Mouse (Mus musculus): ENCODE measurements around the gene Hoxb7. TPM values are rescaled to one million over a fixed set of nuclear protein-coding genes. Genes with fewer than 3 reads are reported as not detected.

Gene Hoxb7
- polyA plus RNA-seq, 2 experiments: 2.7 to 4.4 TPM

GRCm38 (mm10) chr11:96303151-96304099 lies 17.0 kb downstream of the Hoxb7 start, which contains the start of gene Hoxb5:
TSS of gene Hoxb5 (plus strand) at chr11:96303336.
- Histone ChIP-seq H3K4me2 (replicated peaks; ENCODE audit: low read depth, low read length, severe bottlenecking) (peak within 1 kb of the TSS; percentile 35), H3K27me3 (ENCODE audit: control insufficient read depth, insufficient read depth, low read length) (peaks cover 100% of the 10 kb centered on the region), H3K9me3 (ENCODE audit: control insufficient read depth, low read length) (no peaks in the 10 kb centered on the region), H3K4me3 (replicated peaks; ENCODE audit: low read length) (peak within 1 kb of the TSS; percentile 23), H3K27ac (replicated peaks; ENCODE audit: low read depth, low read length) (no peak within 1 kb of the TSS), H3K36me3 (ENCODE audit: control insufficient read depth, insufficient read depth, low read length) (no peaks in the 10 kb centered on the region), H3K9ac (ENCODE audit: low read depth, low read length, severe bottlenecking) (peak within 1 kb of the TSS; percentile 12; the same call in 1 of the 2 replicates), H3K4me1 (ENCODE audit: control insufficient read depth, insufficient read depth, low read length) (0 out of 2 replicates have a peak, but pooled peaks cover 3% of the 10 kb centered on the region)
- DNase-seq (ENCODE audit: low spot score) (peak; percentile 81), ATAC-seq (ENCODE audit: low FRiP score, low read depth) (0 out of 2 replicates have a peak, but pooled peaks have one; percentile 11)
- WGBS: 1% methylated on average over 68 of the region's 69 CpGs
- no peak for TF ChIP-seq POLR2A (IDR thresholded peaks at IDR 0.05; ENCODE audit: borderline replicate concordance, extremely low read depth, insufficient read depth, insufficient read length)

- H3K9me3 ChIP-seq (ENCODE audit: control insufficient read depth, low read length): no peaks in the 10 kb centered on the region
- no peak for TF ChIP-seq POLR2A (IDR thresholded peaks at IDR 0.05; ENCODE audit: borderline replicate concordance, extremely low read depth, insufficient read depth, insufficient read length)
- H3K36me3 ChIP-seq (ENCODE audit: control insufficient read depth, insufficient read depth, low read length): no peaks in the 10 kb centered on the region
- no peak overlapping the region for H3K4me3 ChIP-seq (replicated peaks; ENCODE audit: low read length)
- ATAC-seq (ENCODE audit: low FRiP score, low read depth) (no peak), DNase-seq (ENCODE audit: low spot score) (no peak)
- H3K9ac ChIP-seq (ENCODE audit: low read depth, low read length, severe bottlenecking): no peak overlapping the region
- 0 out of 2 replicates have a peak overlapping the region, but pooled peaks have one; percentile 6 for H3K4me2 ChIP-seq (replicated peaks; ENCODE audit: low read depth, low read length, severe bottlenecking)
- 0 out of 2 replicates have a peak, but pooled peaks cover 3% of the 10 kb centered on the region for H3K4me1 ChIP-seq (ENCODE audit: control insufficient read depth, insufficient read depth, low read length)
- H3K27me3 ChIP-seq (ENCODE audit: control insufficient read depth, insufficient read depth, low read length): peaks cover 100% of the 10 kb centered on the region
- no peak overlapping the region for H3K27ac ChIP-seq (replicated peaks; ENCODE audit: low read depth, low read length)
- 3% methylated on average over 38 of the region's 38 CpGs for WGBS
These were observed 18.2 kb downstream of the Hoxb7 start for GRCm38 (mm10) chr11:96304381-96305195.

- Histone ChIP-seq H3K27ac (replicated peaks; ENCODE audit: low read depth, low read length) (no peak overlapping the region), H3K27me3 (ENCODE audit: control insufficient read depth, insufficient read depth, low read length) (peaks cover 100% of the 10 kb centered on the region), H3K4me3 (replicated peaks; ENCODE audit: low read length) (no peak overlapping the region), H3K4me2 (replicated peaks; ENCODE audit: low read depth, low read length, severe bottlenecking) (no peak overlapping the region), H3K9ac (ENCODE audit: low read depth, low read length, severe bottlenecking) (no peak overlapping the region), H3K9me3 (ENCODE audit: control insufficient read depth, low read length) (no peaks in the 10 kb centered on the region), H3K36me3 (ENCODE audit: control insufficient read depth, insufficient read depth, low read length) (no peaks in the 10 kb centered on the region), H3K4me1 (ENCODE audit: control insufficient read depth, insufficient read depth, low read length) (0 out of 2 replicates have a peak, but pooled peaks cover 3% of the 10 kb centered on the region)
- ATAC-seq (ENCODE audit: low FRiP score, low read depth): no peak
- no peak for TF ChIP-seq POLR2A (IDR thresholded peaks at IDR 0.05; ENCODE audit: borderline replicate concordance, extremely low read depth, insufficient read depth, insufficient read length)
- no peak for DNase-seq (ENCODE audit: low spot score)
- WGBS: 42% methylated on average over 6 of the region's 6 CpGs
These were observed 19.2 kb downstream of the Hoxb7 start for GRCm38 (mm10) chr11:96305505-96306182.

GRCm38 (mm10) chr11:96306183-96306907 lies 19.9 kb downstream of the Hoxb7 start:
- DNase-seq (ENCODE audit: low spot score) (no peak), ATAC-seq (ENCODE audit: low FRiP score, low read depth) (no peak)
- no peak overlapping the region for H3K4me3 ChIP-seq (replicated peaks; ENCODE audit: low read length)
- no peak overlapping the region for H3K9ac ChIP-seq (ENCODE audit: low read depth, low read length, severe bottlenecking)
- no peak overlapping the region for H3K4me2 ChIP-seq (replicated peaks; ENCODE audit: low read depth, low read length, severe bottlenecking)
- 0 out of 2 replicates have a peak, but pooled peaks cover 3% of the 10 kb centered on the region for H3K4me1 ChIP-seq (ENCODE audit: control insufficient read depth, insufficient read depth, low read length)
- TF ChIP-seq POLR2A (IDR thresholded peaks at IDR 0.05; ENCODE audit: borderline replicate concordance, extremely low read depth, insufficient read depth, insufficient read length): no peak
- 15% methylated on average over 7 of the region's 7 CpGs for WGBS
- no peaks in the 10 kb centered on the region for H3K36me3 ChIP-seq (ENCODE audit: control insufficient read depth, insufficient read depth, low read length)
- no peaks in the 10 kb centered on the region for H3K9me3 ChIP-seq (ENCODE audit: control insufficient read depth, low read length)
- peaks cover 100% of the 10 kb centered on the region for H3K27me3 ChIP-seq (ENCODE audit: control insufficient read depth, insufficient read depth, low read length)
- no peak overlapping the region for H3K27ac ChIP-seq (replicated peaks; ENCODE audit: low read depth, low read length)
